Mouse (Mus musculus): ENCODE data around the gene Gm3285.
A peak's percentile ranks its signal among the peaks of the same experiment; 100 is the strongest.

Gene Gm3285

GRCm38 (mm10) chr10:77900126-77900525, 38.4 kb downstream of the Gm3285 start:
- no peak for DNase-seq (ENCODE audit: low read depth, low spot score)

GRCm38 (mm10) chr10:77900903-77901818, 39.4 kb downstream of the Gm3285 start:
- DNase-seq (ENCODE audit: low read depth, low spot score) = no peak

GRCm38 (mm10) chr10:77901871-77902210, 40.1 kb downstream of the Gm3285 start:
- DNase-seq (ENCODE audit: low read depth, low spot score) = no peak

DNA sequence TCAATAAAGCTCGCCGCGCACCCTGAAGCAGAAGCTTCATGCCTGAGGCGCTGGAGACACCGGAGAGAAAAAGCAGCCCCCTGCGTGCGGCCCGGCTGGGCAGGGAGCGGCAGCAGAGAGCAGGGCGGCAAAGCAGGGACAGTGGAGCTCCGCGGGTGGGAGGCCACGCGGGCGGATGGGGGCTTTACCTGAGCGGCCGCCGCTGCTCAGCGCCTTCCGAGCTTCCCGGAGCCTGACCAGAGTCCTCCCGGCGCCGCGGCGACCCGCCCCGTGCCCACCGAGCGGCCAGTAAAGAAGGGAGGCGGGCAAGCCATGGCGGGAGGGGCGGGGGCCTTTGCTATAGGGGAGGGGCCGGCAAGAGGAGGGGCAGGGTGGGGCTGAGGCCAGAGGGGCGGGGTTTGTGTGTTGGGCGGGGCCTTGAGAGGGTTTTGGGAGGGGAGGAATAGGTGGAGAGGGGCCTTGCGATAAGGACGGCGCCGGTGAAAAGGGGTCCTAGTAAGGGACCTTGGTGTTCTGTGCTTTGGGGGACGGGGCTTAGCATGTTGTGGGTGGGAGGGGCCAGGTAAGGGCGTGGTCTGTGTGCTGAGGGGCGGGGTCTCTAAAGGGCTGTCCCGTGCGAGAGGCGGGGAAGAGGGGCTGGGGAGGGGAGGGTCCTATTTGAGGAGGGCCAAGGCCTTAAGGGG, 40.6 kb downstream of the Gm3285 start, which contains the start of gene Lrrc3:
TSS of gene Lrrc3 (minus strand) at position 326 of the 683 bp plus-strand sequence.
- DNase-seq (ENCODE audit: low read depth, low spot score) = peak; percentile 83

- DNase-seq (ENCODE audit: low read depth, low spot score) = peak; percentile 91
Measured at GRCm38 (mm10) chr10:77902894-77903715, 41.3 kb downstream of the Gm3285 start.
